Mouse (Mus musculus): ENCODE results near the gene Apba2. TPM values are rescaled to one million over a fixed set of nuclear protein-coding genes. Genes with fewer than 3 reads are reported as not detected.

Gene Apba2
- polyA plus RNA-seq, 1 experiment from 2014 or later, result 17.0 TPM

DNA sequence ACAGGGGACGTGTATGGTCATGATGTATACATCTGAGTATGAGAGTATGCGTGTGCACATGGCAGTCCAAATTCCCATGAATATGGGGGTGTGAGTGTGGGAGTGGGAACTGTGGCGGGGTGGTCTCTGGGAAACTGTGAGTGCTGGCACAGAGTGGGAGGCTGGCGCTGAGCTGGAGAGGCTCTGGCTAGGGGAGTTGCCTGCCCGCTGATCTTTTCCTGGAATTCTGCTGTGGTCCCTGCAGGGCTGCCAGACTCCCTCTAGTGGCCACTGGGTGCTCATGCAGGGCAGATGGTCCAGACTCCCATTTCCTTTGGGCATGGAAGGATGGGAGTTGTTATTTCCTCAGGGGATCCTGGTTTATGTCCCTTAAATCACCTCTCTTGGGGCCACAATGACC lies 250.0 kb downstream of the Apba2 start:
- peak; percentile 36; the same call in 1 of the 2 replicates for ATAC-seq (ENCODE audit: insufficient number of reproducible peaks, insufficient read depth, low FRiP score, low TSS enrichment)
- Histone ChIP-seq H3K9ac (no peak overlapping the region), H3K4me1 (no peaks in the 10 kb centered on the region), H3K4me3 (no peak overlapping the region), H3K36me3 (no peaks in the 10 kb centered on the region), H3K9me3 (no peaks in the 10 kb centered on the region), H3K4me2 (replicated peaks) (no peak overlapping the region), H3K27me3 (no peaks in the 10 kb centered on the region), H3K27ac (no peak overlapping the region)
- WGBS, result 37% methylated on average over 5 of the region's 5 CpGs

DNA sequence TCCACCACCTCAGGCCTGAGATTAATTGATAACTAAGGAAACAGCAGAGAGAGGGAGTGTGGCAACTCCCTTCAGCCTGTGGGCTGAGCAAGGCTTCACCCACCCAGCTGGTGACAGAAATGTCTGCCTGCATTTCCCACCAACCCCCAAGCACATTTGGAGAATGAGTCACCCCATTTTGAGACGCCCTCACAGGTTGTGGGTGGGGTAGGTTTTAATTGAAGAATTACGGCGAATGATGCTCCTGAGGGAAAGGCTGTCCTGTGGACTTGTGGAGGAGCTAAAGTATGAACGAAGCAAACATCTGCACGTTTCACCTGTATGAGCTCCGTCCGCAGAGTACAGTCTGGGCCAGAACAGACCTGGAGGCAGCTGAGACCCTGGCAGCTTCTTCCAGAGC lies 250.6 kb downstream of the Apba2 start:
- Histone ChIP-seq H3K27ac (no peak overlapping the region), H3K4me3 (no peak overlapping the region), H3K27me3 (no peaks in the 10 kb centered on the region), H3K9ac (no peak overlapping the region), H3K9me3 (no peaks in the 10 kb centered on the region), H3K4me2 (replicated peaks) (no peak overlapping the region), H3K36me3 (no peaks in the 10 kb centered on the region), H3K4me1 (no peaks in the 10 kb centered on the region)
- no peak for ATAC-seq (ENCODE audit: insufficient number of reproducible peaks, insufficient read depth, low FRiP score, low TSS enrichment)
- WGBS, result 87% methylated on average over 7 of the region's 7 CpGs

DNA sequence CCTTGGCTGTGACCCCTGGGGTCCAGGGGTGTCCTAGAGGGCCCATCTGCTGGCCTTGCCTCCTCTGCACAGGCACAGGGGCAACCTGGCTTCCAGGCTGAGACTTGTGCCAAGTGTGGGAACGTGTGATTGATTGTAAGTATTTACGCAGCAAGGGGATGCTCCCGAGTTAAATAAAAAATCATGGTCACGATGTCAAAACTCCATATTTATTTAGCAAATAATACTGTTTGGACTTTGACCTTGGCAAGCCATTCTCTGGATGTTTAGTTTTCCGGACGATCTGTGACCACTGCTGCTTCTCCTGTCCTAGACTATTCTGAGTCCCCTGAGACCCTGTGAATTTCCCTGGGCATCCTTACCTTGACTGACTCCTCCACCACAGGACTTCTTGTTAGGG lies 252.2 kb downstream of the Apba2 start:
- no peak for ATAC-seq (ENCODE audit: insufficient number of reproducible peaks, insufficient read depth, low FRiP score, low TSS enrichment)
- Histone ChIP-seq H3K36me3 (no peaks in the 10 kb centered on the region), H3K4me3 (no peak overlapping the region), H3K4me2 (replicated peaks) (no peak overlapping the region), H3K9ac (no peak overlapping the region), H3K27me3 (no peaks in the 10 kb centered on the region), H3K27ac (no peak overlapping the region), H3K4me1 (no peaks in the 10 kb centered on the region), H3K9me3 (no peaks in the 10 kb centered on the region)
- WGBS, result 75% methylated on average over 6 of the region's 6 CpGs

DNA sequence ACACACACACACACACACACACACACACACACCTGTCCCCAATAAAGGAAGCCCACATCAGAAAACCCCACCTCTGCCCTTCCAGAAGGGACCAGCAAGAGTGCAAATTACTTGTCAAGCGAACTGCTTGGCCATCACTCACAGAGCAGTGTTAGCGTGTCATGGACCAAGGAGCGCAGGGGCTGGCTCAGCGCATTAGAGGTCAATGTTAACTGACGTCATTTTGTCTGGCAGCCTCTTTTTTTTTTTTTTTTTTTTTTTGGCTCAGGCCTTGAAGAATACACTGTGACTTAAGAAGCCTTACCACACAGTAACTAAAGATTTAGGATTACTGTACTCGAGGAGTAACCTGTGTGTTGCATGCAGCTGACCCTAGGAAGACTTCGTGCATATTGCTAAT lies 252.7 kb downstream of the Apba2 start:
- Histone ChIP-seq H3K4me3 (no peak overlapping the region), H3K9me3 (no peaks in the 10 kb centered on the region), H3K9ac (no peak overlapping the region), H3K4me2 (replicated peaks) (no peak overlapping the region), H3K4me1 (no peaks in the 10 kb centered on the region), H3K27me3 (no peaks in the 10 kb centered on the region), H3K27ac (no peak overlapping the region), H3K36me3 (no peaks in the 10 kb centered on the region)
- WGBS, result 73% methylated on average over 7 of the region's 7 CpGs
- ATAC-seq (ENCODE audit: insufficient number of reproducible peaks, insufficient read depth, low FRiP score, low TSS enrichment), result no peak

DNA sequence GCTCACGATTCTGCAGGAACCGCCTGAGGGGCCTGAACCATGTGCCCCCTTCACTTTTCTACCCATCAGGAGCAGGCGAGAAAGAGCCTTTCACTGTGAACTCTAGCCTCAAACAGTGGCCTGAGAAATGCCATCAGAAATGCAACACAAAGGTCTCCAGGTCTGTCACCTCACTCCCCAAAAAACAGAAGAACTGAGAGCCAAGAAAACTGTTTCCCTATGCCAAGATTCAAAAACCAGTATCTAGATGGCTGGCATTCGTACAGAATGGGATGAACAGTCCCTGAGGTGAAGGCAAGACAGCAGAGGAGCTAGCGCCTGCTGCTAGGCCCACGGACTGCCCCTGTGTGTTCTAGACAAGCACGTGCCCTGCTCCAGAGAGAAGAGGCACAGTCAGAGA lies 253.6 kb downstream of the Apba2 start:
- Histone ChIP-seq H3K4me1 (no peaks in the 10 kb centered on the region), H3K4me2 (replicated peaks) (no peak overlapping the region), H3K9ac (no peak overlapping the region), H3K27ac (no peak overlapping the region), H3K4me3 (no peak overlapping the region), H3K27me3 (no peaks in the 10 kb centered on the region), H3K9me3 (no peaks in the 10 kb centered on the region), H3K36me3 (no peaks in the 10 kb centered on the region)
- 86% methylated on average over 7 of the region's 7 CpGs for WGBS
- ATAC-seq (ENCODE audit: insufficient number of reproducible peaks, insufficient read depth, low FRiP score, low TSS enrichment), result no peak

DNA sequence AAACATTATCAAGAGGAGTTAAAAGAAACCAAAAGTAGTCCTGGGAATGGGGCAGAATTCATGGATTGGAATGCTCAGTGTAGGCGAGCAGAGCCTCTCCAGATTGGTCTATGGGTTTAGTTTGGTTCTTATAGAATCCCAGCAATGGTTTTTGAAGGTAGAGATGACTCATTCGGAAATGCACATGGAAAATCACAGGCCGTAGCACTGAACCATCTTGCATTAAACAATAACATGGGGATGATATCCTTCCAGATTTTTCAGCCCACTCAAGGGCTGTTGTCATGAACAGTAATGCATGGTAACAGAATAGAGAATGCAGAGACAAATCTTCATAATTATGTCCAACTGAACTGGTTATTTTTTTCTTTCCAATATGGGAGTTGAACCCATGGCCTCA lies 264.1 kb downstream of the Apba2 start:
- Histone ChIP-seq H3K27ac (no peak overlapping the region), H3K27me3 (no peaks in the 10 kb centered on the region), H3K4me1 (no peaks in the 10 kb centered on the region; the same call in 1 of the 2 replicates), H3K9me3 (no peaks in the 10 kb centered on the region), H3K4me3 (no peak overlapping the region), H3K36me3 (no peaks in the 10 kb centered on the region), H3K4me2 (replicated peaks) (no peak overlapping the region), H3K9ac (no peak overlapping the region)
- no peak for ATAC-seq (ENCODE audit: insufficient number of reproducible peaks, insufficient read depth, low FRiP score, low TSS enrichment)
- WGBS, result 82% methylated on average over 3 of the region's 3 CpGs

DNA sequence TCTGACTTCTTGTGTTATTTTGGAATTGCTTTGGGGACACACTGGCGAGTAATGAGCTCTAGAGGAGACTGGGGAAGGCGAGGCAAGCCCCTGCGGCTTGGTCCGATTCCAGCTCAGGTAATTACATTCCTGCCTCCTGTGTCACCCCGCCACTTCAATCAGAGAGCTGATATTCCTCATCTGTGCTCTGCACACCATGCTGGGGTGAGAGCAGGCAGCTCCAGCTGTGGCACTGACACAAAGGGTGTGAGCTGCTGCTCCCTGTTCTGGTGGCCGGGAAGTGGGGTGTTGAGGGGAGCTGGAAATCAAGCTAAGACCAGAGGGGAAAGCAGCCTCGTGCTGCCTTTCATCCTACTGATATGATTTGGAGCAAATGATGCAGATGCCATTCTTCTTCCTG lies 268.3 kb downstream of the Apba2 start:
- WGBS, result 57% methylated on average over 7 of the region's 7 CpGs
- no peak overlapping the region for H3K27ac ChIP-seq
- no peaks in the 10 kb centered on the region for H3K9me3 ChIP-seq
- no peak overlapping the region for H3K4me2 ChIP-seq (replicated peaks)
- no peaks in the 10 kb centered on the region for H3K36me3 ChIP-seq
- H3K9ac ChIP-seq, result no peak overlapping the region
- H3K4me1 ChIP-seq, result no peaks in the 10 kb centered on the region; the same call in 1 of the 2 replicates
- no peak for ATAC-seq (ENCODE audit: insufficient number of reproducible peaks, insufficient read depth, low FRiP score, low TSS enrichment)
- no peaks in the 10 kb centered on the region for H3K27me3 ChIP-seq
- H3K4me3 ChIP-seq, result no peak overlapping the region

DNA sequence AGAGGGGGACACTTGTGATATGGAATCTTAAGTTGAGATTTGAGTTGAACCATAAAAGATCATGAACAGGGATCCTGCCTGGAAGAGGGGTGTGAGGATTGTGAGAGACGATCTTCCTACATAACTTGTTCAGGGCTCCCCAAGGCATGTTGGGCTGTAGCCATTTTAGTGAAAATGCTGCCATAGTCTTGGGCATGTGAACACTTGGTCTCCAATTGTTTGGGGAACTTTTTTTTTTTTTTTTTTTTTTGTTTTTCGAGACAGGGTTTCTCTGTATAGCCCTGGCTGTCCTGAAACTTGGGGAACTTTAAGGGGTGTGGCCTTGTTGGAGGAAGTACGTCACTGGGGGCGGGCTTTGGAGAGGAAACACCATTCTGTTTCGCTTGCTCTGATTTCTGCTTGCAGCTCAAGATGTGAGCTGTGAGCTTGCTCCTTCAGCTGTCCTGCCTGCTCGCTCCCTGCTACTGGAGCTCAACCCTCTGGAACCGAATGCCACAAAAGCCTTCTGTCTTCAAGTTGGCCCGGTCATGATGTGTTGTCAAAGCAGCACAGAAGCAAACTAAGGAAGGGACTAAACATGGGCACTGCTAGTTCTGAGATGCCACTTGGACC lies 269.4 kb downstream of the Apba2 start:
- Histone ChIP-seq H3K27ac (no peak overlapping the region), H3K4me1 (no peaks in the 10 kb centered on the region; the same call in 1 of the 2 replicates), H3K4me3 (no peak overlapping the region), H3K9ac (no peak overlapping the region), H3K4me2 (replicated peaks) (no peak overlapping the region), H3K36me3 (no peaks in the 10 kb centered on the region), H3K9me3 (no peaks in the 10 kb centered on the region), H3K27me3 (no peaks in the 10 kb centered on the region)
- 79% methylated on average over 8 of the region's 8 CpGs for WGBS
- no peak for ATAC-seq (ENCODE audit: insufficient number of reproducible peaks, insufficient read depth, low FRiP score, low TSS enrichment)

DNA sequence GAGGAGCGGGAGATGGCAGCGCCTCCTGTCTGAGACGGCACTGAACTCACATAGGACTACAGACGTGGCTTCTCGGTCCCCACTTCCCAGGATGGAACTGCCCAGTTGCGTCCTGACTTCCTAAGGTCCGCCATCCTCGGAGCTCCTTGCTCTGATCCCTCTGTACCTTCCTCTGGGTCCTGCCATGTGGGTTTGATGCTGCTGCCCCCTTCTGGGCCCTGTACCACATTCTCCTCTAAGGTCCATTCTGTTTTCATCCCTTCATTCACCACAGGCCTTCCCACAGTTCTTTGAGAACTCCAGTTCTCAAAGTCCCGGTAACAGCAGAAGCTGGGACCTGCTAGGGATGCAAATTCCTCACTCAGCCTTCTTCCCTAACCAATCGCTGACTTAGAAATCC lies 272.0 kb downstream of the Apba2 start:
- Histone ChIP-seq H3K4me1 (no peaks in the 10 kb centered on the region; the same call in 1 of the 2 replicates), H3K27ac (no peak overlapping the region), H3K4me3 (no peak overlapping the region), H3K27me3 (0 out of 2 replicates have a peak, but pooled peaks cover 3% of the 10 kb centered on the region), H3K4me2 (replicated peaks) (no peak overlapping the region), H3K9me3 (no peaks in the 10 kb centered on the region), H3K9ac (no peak overlapping the region), H3K36me3 (no peaks in the 10 kb centered on the region)
- 44% methylated on average over 10 of the region's 10 CpGs for WGBS
- no peak for ATAC-seq (ENCODE audit: insufficient number of reproducible peaks, insufficient read depth, low FRiP score, low TSS enrichment)

DNA sequence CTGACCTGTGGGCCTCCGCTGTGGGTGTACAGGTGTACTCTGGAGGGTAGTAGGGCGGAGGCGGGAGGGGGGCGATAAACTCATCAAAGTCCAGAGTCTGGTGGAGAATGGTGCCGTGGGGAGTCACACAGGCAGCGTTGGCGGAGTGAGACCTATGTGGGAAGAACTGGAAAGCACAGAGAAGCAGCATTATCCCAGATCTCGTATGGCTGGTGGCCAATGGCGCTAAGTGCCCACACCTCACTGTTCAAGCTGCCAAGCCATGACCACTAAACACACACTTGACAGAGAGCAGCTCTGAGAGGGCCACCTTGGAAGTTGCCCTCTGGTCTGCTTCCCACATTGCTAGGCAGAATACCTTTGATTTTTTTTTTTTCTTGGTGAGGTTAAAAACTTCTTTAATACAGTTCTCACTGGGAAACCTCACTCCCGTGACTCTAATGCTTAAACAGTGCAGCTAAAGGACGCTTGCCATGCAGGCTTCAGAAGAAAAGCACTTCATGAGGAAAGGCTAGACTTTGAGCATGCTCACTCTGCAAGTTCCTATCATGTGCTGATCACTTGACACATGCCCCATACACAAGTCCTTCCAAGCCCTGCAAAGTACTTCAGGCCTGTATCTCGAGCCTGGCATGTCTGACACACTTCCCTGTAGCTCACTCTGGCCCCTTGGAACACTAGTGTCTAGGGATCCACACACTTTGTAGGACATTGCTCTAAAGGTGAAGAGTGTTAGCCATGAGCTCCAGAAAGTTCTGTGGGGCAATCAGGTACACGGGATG lies 275.4 kb downstream of the Apba2 start:
- ATAC-seq (ENCODE audit: insufficient number of reproducible peaks, insufficient read depth, low FRiP score, low TSS enrichment), result no peak
- Histone ChIP-seq H3K9ac (no peak overlapping the region), H3K4me3 (no peak overlapping the region), H3K36me3 (no peaks in the 10 kb centered on the region), H3K4me1 (no peaks in the 10 kb centered on the region), H3K9me3 (no peaks in the 10 kb centered on the region), H3K27ac (no peak overlapping the region), H3K27me3 (0 out of 2 replicates have a peak, but pooled peaks cover 3% of the 10 kb centered on the region), H3K4me2 (replicated peaks) (no peak overlapping the region)
- WGBS, result 87% methylated on average over 13 of the region's 13 CpGs

DNA sequence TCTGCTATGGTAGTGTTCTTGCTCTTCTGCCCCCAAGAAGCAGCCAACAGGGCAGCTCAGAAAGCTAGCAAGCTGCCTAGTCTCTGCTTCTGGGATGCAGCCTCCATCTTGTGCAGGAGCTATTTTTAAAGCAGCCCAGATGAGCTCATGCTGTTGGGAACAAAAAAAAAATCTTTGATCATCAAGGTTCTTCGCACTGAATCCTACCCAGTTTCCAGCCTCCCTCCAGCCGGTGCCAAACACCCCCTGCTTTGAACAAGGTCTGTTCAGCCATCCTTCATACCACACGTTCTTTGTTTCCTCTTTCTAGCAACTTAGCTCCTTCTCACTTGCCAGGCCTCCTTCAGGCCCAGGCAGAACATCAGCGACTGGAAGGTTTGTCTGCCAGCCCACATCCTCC lies 278.0 kb downstream of the Apba2 start:
- H3K27me3 ChIP-seq, result 0 out of 2 replicates have a peak, but pooled peaks cover 3% of the 10 kb centered on the region
- H3K36me3 ChIP-seq, result no peaks in the 10 kb centered on the region
- no peak overlapping the region for H3K9ac ChIP-seq
- ATAC-seq (ENCODE audit: insufficient number of reproducible peaks, insufficient read depth, low FRiP score, low TSS enrichment), result no peak
- no peaks in the 10 kb centered on the region for H3K9me3 ChIP-seq
- H3K4me1 ChIP-seq, result no peaks in the 10 kb centered on the region
- 83% methylated on average over 4 of the region's 4 CpGs for WGBS
- no peak overlapping the region for H3K27ac ChIP-seq
- H3K4me3 ChIP-seq, result no peak overlapping the region
- H3K4me2 ChIP-seq (replicated peaks), result no peak overlapping the region

DNA sequence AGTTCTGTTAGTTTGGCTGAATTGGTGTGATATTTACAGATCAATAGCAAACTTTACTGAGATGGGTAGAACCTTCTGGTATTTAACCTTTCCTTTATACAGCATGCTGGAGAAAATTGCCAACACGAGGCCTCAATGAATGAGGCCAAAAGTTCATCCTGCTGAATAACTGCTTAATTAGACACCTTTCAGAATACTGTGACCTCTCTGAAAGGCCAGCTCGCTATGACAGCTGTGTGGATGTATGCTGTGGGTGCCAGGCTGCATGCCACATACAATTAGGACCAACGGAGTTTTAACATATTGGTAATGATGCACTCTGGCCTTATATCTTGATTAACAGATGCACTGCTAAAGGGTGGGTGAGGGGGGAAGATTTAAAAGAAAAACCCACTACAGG lies 283.5 kb downstream of the Apba2 start:
- Histone ChIP-seq H3K27ac (no peak overlapping the region), H3K4me3 (no peak overlapping the region), H3K27me3 (no peaks in the 10 kb centered on the region), H3K4me1 (no peaks in the 10 kb centered on the region), H3K9ac (no peak overlapping the region), H3K9me3 (no peaks in the 10 kb centered on the region), H3K4me2 (replicated peaks) (no peak overlapping the region), H3K36me3 (no peaks in the 10 kb centered on the region)
- no peak for ATAC-seq (ENCODE audit: insufficient number of reproducible peaks, insufficient read depth, low FRiP score, low TSS enrichment)
- WGBS, result 21% methylated on average over 3 of the region's 3 CpGs
